Mouse (Mus musculus) ovary, adult 18-20 months (tissue): ENCODE data around the gene Lrmp.

Source experiments
- DNase-seq: peaks from one replicate; pipeline ENCODE4 v3.0.0; 2022; ENCODE audit warnings: low spot score, mixed read lengths

Gene Lrmp

DNA sequence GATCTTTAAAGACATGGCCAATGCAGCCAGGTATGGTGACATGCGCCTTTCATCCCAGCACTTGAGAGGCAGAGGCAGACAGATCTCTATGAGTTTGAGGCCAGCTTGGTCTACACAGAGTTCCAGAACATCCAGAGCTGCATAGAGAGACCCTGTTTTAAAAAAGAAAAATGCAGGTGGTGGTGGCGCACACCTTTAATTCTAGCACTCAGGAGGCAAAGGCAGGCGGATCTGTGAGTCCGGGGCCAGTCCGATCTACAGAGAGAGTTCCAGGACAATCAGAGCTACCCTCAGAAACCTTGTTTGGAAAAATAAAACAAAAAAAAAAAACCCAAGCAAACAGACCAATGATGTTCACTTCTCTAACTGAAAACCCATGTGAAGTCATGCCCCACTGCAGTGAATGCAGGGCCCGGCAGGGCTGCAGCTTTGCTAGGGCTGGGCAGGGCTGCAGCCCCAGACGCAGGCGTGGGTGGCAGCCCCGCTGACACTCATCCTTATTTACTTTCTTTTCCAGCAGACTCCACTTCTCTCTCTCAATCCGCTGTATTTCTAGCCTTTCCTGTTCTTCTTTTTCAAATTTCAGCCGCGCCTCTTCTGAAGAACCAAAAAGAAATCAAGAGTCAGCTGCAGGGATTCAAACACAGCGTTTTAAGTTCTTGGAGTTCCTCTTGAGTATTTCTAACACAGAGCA is 87.1 kb downstream of the Lrmp start:
- DNase-seq: no peak

DNA sequence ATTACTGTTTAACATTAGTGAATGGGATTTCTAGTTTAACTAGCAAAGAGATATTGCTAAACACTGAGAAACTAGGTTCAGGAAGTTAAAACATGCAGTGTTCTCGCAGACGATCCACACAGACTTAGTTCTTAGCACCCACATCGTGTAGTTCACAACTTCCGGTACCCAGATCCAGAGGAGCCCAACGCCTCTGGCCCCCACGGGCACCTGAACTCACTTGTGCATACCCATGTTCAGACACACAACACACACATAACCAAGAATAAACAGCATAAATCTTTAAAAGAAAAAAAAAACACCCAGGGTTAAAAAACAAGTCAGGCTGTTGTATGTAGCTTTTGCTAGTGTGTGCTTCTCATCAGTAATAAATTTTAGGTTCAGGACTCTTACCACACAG is 89.0 kb downstream of the Lrmp start:
- no peak for DNase-seq

DNA sequence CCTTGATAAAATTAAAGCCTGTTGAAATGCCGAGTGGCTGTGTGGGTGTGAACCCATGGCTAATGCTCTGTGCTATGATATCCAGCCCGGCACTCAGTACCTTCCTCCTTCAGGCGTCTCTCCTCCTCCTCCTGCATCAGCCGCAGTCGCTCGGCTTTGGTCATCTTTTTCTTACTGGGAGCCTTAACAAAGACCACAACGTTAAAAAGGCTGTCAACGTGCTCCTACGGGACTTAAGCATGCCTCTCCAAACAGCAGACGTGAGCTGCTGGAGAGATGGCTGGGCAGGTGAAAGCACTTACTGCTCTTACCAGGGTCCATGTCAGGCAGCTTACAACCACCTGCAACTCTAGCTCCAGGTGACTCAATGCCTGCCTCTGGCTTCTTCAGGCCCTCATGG is 89.7 kb downstream of the Lrmp start:
- no peak for DNase-seq

DNA sequence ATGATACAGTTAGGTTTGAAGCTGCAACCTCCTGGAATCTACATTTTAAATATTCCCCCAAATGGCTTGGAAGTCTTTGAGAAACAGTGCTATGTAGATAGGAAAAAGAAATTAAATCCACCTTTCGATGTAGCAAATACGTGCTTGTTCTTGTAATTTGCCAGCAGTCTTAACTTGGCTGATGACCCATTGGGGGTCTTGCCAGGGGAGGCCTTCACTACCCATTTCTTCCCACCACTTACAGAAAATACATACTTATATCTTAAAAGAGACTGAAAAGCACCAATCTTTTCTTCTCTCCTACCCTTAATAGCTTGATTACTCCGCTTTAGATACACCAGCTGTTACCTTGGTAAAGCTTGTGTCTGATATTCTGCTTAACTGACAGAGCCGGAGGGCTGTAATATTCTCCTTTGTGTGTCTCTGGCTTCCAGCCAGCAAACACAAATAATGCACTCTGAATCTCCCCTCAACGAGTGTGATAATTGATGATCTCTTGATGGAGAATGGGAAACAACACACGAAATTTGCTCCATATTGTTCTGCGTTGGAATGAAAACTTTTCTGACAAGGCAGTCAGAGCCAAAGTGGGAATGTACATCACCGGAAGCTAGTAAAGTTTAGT is 94.7 kb downstream of the Lrmp start:
- DNase-seq: no peak

DNA sequence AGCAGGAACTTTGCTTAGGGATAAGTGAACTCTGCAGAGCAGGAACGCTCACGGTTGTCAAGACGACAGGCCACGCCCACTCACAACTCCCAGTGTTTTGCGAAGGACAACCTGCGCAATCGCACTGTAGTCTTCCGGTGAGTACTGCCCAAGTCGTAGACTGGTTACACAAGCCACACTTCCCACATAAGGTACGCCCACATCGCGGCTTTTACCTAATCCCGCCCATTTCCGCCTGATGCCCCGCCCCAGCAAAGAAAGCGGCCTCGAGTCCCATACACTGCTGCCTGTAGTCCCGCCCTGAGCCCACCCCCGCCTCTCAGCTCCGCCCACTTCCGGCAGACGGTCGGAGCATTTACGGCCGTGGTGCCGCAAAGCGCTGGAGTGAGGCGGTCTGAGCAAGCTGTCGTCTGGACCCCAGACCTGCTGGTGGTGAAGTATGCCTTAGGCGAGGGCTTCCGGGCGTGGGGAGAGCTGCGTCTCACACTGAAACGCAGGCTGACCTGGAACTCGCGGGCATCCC is 95.4 kb downstream of the Lrmp start, which contains the start of the genes Casc1 and Etfrf1:
TSS of gene Casc1 (minus strand) at position 190 of the 523 bp plus-strand sequence.
TSS of gene Etfrf1 (plus strand) at position 319 of the 523 bp plus-strand sequence.
- peak; percentile 99 for DNase-seq

DNA sequence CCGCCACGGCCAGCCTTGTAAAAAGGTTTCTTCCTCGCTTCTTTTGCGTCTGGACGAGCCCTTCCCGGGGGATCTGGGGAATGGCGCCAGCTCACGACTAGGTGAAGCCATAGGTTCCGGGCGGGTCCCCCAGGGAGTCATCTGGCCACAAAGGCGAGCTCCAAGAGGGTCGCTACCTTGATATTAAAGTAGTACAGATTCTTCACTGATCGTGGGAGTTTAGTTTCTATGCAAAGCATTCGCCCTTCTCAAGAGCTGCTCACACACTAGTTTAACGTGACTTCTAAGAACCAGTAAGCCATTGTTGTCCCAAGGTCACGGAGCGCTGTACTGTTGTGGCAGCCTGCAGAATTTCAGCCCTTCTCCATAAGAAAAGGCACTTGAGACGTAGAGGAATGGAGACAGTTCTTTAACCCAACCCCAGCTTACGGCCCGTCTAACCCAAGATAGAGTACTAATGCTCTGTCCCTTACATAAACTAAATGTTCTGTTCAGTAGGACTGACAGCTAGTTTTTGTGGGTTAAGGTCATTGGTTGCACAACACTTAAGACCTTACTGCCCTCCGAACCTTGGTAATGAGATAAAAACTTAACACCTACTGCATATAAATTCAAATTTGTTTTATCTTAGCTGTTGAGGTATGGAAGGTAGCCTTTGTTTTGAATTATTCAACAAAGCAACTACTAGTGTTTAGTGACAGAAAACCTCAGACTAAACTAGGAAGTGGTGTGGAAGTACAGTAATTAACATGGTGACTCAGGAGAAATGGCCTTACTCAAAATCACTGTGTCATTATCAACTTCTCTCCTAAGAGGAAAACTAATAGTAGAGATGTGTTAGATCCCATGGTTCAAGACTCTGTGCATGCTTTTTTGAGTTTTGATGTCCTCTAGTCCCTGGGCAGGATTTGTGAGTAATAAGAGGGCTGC is 96.2 kb downstream of the Lrmp start:
- no peak for DNase-seq

DNA sequence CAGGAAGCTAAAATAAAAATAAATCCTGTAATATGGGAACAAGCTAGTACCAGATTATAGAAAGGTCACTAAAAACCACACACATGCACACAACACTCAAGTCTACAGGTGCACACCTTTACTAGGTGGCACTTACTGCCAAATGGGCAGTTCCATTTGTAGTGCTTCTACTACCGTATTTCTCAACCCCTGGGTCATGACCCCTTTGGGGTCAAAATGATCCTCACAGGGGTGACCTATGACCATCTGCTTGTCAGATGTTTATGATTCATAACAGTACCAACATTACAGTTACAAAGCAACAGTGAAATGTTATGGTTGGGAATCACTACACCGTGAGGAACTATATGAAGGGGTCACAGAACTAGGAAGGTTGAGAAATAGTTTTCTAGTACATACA is 98.5 kb downstream of the Lrmp start:
- DNase-seq: no peak

DNA sequence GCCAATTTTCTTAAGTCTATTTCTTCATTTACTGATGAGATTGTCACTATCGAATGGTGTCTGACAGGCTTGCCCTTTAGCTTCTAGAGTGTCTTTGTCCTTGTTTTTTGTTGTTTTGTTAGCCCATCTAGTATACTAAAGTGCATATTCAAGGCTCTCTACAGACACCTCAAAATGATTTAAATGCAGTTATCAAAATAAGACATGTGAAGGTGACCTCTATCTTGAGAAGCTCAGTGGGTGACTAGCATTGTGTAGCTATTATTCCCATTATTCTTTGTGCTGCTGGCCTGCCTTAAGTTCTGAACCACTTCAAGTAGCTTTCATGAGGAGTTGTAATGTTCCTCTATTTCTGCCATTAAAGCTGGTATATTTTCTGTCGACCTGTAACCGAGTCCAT is 100.4 kb downstream of the Lrmp start:
- DNase-seq: no peak

DNA sequence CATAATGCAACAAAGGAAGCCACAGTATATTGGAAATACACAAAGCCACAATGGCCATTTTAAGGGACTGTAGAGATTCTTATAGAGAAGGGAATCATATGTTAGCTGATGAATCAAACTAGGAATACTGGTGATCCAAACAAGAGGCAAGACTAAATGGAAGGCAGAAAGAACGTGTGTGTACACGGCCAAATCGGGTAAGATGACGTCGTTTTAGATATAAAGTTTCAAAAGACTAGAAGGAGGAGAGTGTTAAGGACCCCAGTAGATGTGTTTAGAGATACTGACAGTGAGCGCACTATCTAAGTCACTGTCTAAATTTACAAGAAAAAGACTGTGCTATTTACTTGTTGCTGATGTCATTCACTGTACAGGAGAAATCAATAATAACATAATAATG is 108.8 kb downstream of the Lrmp start:
- no peak for DNase-seq
